Mouse (Mus musculus): ENCODE data around the gene Islr2. TPM values are rescaled to one million over a fixed set of nuclear protein-coding genes. Genes with fewer than 3 reads are reported as not detected.

The Islr2 gene
- total and polyA plus RNA-seq, 3 experiments = 0.03 to 0.11 TPM; not detected in 1

- TF ChIP-seq POLR2AphosphoS5 (IDR thresholded peaks at IDR 0.05; ENCODE audit: insufficient replicate concordance, low read depth, low read length) (no peak), GATA2 (IDR thresholded peaks at IDR 0.05; ENCODE audit: borderline replicate concordance, low read depth, low read length) (no peak), CTCF (IDR thresholded peaks at IDR 0.05; ENCODE audit: low read depth, low read length) (no peak), GATA1 (IDR thresholded peaks at IDR 0.05; ENCODE audit: borderline replicate concordance, low read length) (no peak), TAL1 (conservative IDR thresholded peaks at IDR 0.05; ENCODE audit: low read depth, low read length) (no peak)
- Histone ChIP-seq H3K4me3 (ENCODE audit: low read depth, low read length) (peak overlapping the region; percentile 71), H3K4me1 (ENCODE audit: insufficient read depth, low read depth, low read length) (peaks cover 55% of the 10 kb centered on the region), H3K9me3 (replicated peaks) (no peaks in the 10 kb centered on the region), H3K36me3 (replicated peaks) (peaks cover 22% of the 10 kb centered on the region), H3K27me3 (ENCODE audit: insufficient read depth, low read length) (no peaks in the 10 kb centered on the region)
- DNase-seq (ENCODE audit: low spot score) = no peak
- ATAC-seq (ENCODE audit: extremely low read depth, insufficient number of reproducible peaks, low FRiP score, poor library complexity, severe bottlenecking) = no peak
Measured at GRCm38 (mm10) chr9:58248746-58249413, 44.8 kb upstream of the Islr2 start.

GRCm38 (mm10) chr9:58247064-58247759 lies 43.1 kb upstream of the Islr2 start:
- H3K4me1 ChIP-seq (ENCODE audit: insufficient read depth, low read depth, low read length) = peaks cover 63% of the 10 kb centered on the region
- H3K36me3 ChIP-seq (replicated peaks) = peaks cover 39% of the 10 kb centered on the region
- no peak for ATAC-seq (ENCODE audit: extremely low read depth, insufficient number of reproducible peaks, low FRiP score, poor library complexity, severe bottlenecking)
- TF ChIP-seq TAL1 (conservative IDR thresholded peaks at IDR 0.05; ENCODE audit: low read depth, low read length) (peak; percentile 78), CTCF (IDR thresholded peaks at IDR 0.05; ENCODE audit: low read depth, low read length) (no peak), GATA2 (IDR thresholded peaks at IDR 0.05; ENCODE audit: borderline replicate concordance, low read depth, low read length) (no peak), POLR2AphosphoS5 (IDR thresholded peaks at IDR 0.05; ENCODE audit: insufficient replicate concordance, low read depth, low read length) (no peak)
- no peaks in the 10 kb centered on the region for H3K27me3 ChIP-seq (ENCODE audit: insufficient read depth, low read length)
- H3K9me3 ChIP-seq (replicated peaks) = no peaks in the 10 kb centered on the region
- peak; percentile 42 for DNase-seq (ENCODE audit: low spot score)
- H3K4me3 ChIP-seq (ENCODE audit: low read depth, low read length) = peak overlapping the region; percentile 71

GRCm38 (mm10) chr9:58246083-58246591 lies 42.0 kb upstream of the Islr2 start:
- Histone ChIP-seq H3K9me3 (replicated peaks) (no peaks in the 10 kb centered on the region), H3K27me3 (ENCODE audit: insufficient read depth, low read length) (no peaks in the 10 kb centered on the region), H3K4me3 (ENCODE audit: low read depth, low read length) (peak overlapping the region; percentile 38; the same call in 1 of the 2 replicates), H3K4me1 (ENCODE audit: insufficient read depth, low read depth, low read length) (peaks cover 71% of the 10 kb centered on the region), H3K36me3 (replicated peaks) (peaks cover 49% of the 10 kb centered on the region)
- TF ChIP-seq CTCF (IDR thresholded peaks at IDR 0.05; ENCODE audit: low read depth, low read length) (no peak), GATA2 (IDR thresholded peaks at IDR 0.05; ENCODE audit: borderline replicate concordance, low read depth, low read length) (no peak), TAL1 (conservative IDR thresholded peaks at IDR 0.05; ENCODE audit: low read depth, low read length) (peak; percentile 75), GATA1 (IDR thresholded peaks at IDR 0.05; ENCODE audit: borderline replicate concordance, low read length) (no peak), POLR2AphosphoS5 (IDR thresholded peaks at IDR 0.05; ENCODE audit: insufficient replicate concordance, low read depth, low read length) (no peak)
- DNase-seq (ENCODE audit: low spot score) (peak; percentile 66), ATAC-seq (ENCODE audit: extremely low read depth, insufficient number of reproducible peaks, low FRiP score, poor library complexity, severe bottlenecking) (peak; percentile 62)

DNA sequence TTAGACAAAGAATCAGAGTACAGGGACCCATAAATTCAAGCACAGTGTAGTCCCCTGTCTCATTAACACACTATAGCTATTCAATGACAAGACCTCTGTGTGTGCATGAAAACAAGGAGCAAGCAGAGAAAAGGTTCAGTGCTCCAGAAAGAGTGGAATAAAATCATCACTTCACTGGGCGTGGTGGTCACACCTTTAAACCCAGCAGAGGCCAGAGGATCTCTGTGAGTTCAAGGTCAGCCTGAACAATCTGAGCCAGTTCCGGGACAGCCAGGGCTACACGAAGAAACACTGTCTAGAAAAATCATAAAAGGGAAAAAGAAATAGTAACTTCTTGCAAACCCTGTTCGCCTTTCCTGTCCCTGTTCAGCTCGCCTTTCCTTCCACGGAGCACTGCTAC lies 39.6 kb upstream of the Islr2 start:
- DNase-seq (ENCODE audit: low spot score) (no peak), ATAC-seq (ENCODE audit: extremely low read depth, insufficient number of reproducible peaks, low FRiP score, poor library complexity, severe bottlenecking) (no peak)
- H3K4me3 ChIP-seq (ENCODE audit: low read depth, low read length) = no peak overlapping the region
- TF ChIP-seq POLR2AphosphoS5 (IDR thresholded peaks at IDR 0.05; ENCODE audit: insufficient replicate concordance, low read depth, low read length) (no peak), GATA2 (IDR thresholded peaks at IDR 0.05; ENCODE audit: borderline replicate concordance, low read depth, low read length) (no peak), GATA1 (IDR thresholded peaks at IDR 0.05; ENCODE audit: borderline replicate concordance, low read length) (no peak), CTCF (IDR thresholded peaks at IDR 0.05; ENCODE audit: low read depth, low read length) (no peak), TAL1 (conservative IDR thresholded peaks at IDR 0.05; ENCODE audit: low read depth, low read length) (no peak)
- H3K36me3 ChIP-seq (replicated peaks) = peaks cover 66% of the 10 kb centered on the region
- no peaks in the 10 kb centered on the region for H3K9me3 ChIP-seq (replicated peaks)
- no peaks in the 10 kb centered on the region for H3K27me3 ChIP-seq (ENCODE audit: insufficient read depth, low read length)
- H3K4me1 ChIP-seq (ENCODE audit: insufficient read depth, low read depth, low read length) = peaks cover 70% of the 10 kb centered on the region

GRCm38 (mm10) chr9:58242696-58243095 lies 38.6 kb upstream of the Islr2 start:
- Histone ChIP-seq H3K9me3 (replicated peaks) (no peaks in the 10 kb centered on the region), H3K4me1 (ENCODE audit: insufficient read depth, low read depth, low read length) (peaks cover 71% of the 10 kb centered on the region), H3K27me3 (ENCODE audit: insufficient read depth, low read length) (no peaks in the 10 kb centered on the region), H3K4me3 (ENCODE audit: low read depth, low read length) (peak overlapping the region; percentile 35; the same call in 1 of the 2 replicates), H3K36me3 (replicated peaks) (peaks cover 71% of the 10 kb centered on the region)
- ATAC-seq (ENCODE audit: extremely low read depth, insufficient number of reproducible peaks, low FRiP score, poor library complexity, severe bottlenecking) (no peak), DNase-seq (ENCODE audit: low spot score) (no peak)
- TF ChIP-seq POLR2AphosphoS5 (IDR thresholded peaks at IDR 0.05; ENCODE audit: insufficient replicate concordance, low read depth, low read length) (no peak), GATA2 (IDR thresholded peaks at IDR 0.05; ENCODE audit: borderline replicate concordance, low read depth, low read length) (no peak), TAL1 (conservative IDR thresholded peaks at IDR 0.05; ENCODE audit: low read depth, low read length) (no peak), CTCF (IDR thresholded peaks at IDR 0.05; ENCODE audit: low read depth, low read length) (no peak), GATA1 (IDR thresholded peaks at IDR 0.05; ENCODE audit: borderline replicate concordance, low read length) (no peak)

Measured in G1E (cell line).